Mouse (Mus musculus): ENCODE measurements around the gene Auts2.

DNA sequence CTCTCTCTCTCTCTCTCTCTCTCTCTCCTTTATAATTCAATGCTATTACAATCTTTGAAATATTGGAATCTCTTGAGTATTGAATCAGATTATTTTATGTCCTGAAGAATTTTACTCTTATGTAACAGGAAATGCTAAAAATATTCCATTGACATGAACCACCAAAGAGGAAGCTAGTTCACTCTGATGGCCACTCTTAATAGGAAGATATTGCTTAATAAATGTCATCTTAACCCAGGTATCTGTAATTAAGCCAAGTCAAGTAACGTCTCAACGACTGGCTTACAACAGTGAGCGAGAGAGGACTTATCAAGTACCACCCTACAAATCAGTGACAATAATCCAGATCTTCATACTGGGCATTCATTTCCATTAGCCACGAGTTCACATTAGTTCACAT lies 440.7 kb downstream of the Auts2 start:
- TF ChIP-seq POLR2A (IDR thresholded peaks at IDR 0.05; ENCODE audit: low read depth, low read length) (no peak), CTCF (IDR thresholded peaks at IDR 0.05; ENCODE audit: extremely low read depth, insufficient read length, insufficient replicate concordance, low read depth, low read length) (no peak)

Measured in small intestine, adult 2 months (tissue).